30 mouse cellular contexts compared by ENCODE assay signal in genomic region chr12:31087060-31087459, GRCm38 (mm10). TPM values are rescaled to one million over a fixed set of nuclear protein-coding genes. Genes with fewer than 3 reads are reported as not detected.
DNase-seq lines count a peak whose midpoint lies in the region; ATAC-seq and TF ChIP-seq lines count a peak whose summit lies in the region.
"Had no signal": no experiment of that assay in that cellular context is flagged by ENCODE, and none has a peak within 500 bp of the region (broad histone marks: within the 10 kb centered on the region; RNA-seq: fewer than 3 reads in every experiment).

No protein-coding gene starts in this region.

- no peak overlapping the region for H3K27ac ChIP-seq in cerebellum, adult 2 months (ENCODE audit: insufficient read depth, low read length)
- no peak overlapping the region for H3K27ac ChIP-seq in liver, embryonic 14.5 days
- H3K27ac ChIP-seq: embryonic facial prominence, embryonic 13.5 days; forebrain, embryonic 12.5 days; hindbrain, embryonic 12.5 days; hindbrain, postnatal 0 days; intestine, embryonic 15.5 days; layer of hippocampus, adult 2 months; limb, embryonic 10.5 days; limb, embryonic 15.5 days; lung, embryonic 15.5 days; midbrain, embryonic 13.5 days; neural tube, embryonic 15.5 days had no signal

- no peak overlapping the region for H3K4me2 ChIP-seq in liver, embryonic 14.5 days (ENCODE audit: low read depth)
- H3K4me2 ChIP-seq: embryonic facial prominence, embryonic 13.5 days; forebrain, embryonic 12.5 days; hindbrain, embryonic 12.5 days; intestine, embryonic 15.5 days; limb, embryonic 15.5 days; lung, embryonic 15.5 days; midbrain, embryonic 13.5 days; neural tube, embryonic 15.5 days had no signal

- H3K4me1 ChIP-seq in cerebellum, adult 2 months (ENCODE audit: control insufficient read depth, insufficient read depth, low read length): no peaks in the 10 kb centered on the region
- peaks cover 27 to 34% of the 10 kb centered on the region in 2 experiments for H3K4me1 ChIP-seq in liver, embryonic 14.5 days (replicated peaks; ENCODE audit: control insufficient read depth in 2 of 2, insufficient read depth in 2 of 2, low read length in 1 of 2)
- H3K4me1 ChIP-seq: embryonic facial prominence, embryonic 13.5 days; forebrain, embryonic 12.5 days; hindbrain, embryonic 12.5 days; intestine, embryonic 15.5 days; limb, embryonic 10.5 days; limb, embryonic 15.5 days; lung, embryonic 15.5 days; midbrain, embryonic 13.5 days; neural tube, embryonic 15.5 days had no signal

- no peaks in the 10 kb centered on the region for H3K27me3 ChIP-seq in cerebellum, adult 2 months (ENCODE audit: control insufficient read depth, insufficient read depth, low read length)
- no peaks in the 10 kb centered on the region for H3K27me3 ChIP-seq in liver, embryonic 14.5 days (ENCODE audit: control insufficient read depth, insufficient read depth, low read length)
- H3K27me3 ChIP-seq: CH12.LX; embryonic facial prominence, embryonic 13.5 days; forebrain, embryonic 12.5 days; hindbrain, embryonic 12.5 days; intestine, embryonic 15.5 days; limb, embryonic 15.5 days; lung, embryonic 15.5 days; midbrain, embryonic 13.5 days; neural tube, embryonic 15.5 days; Patski had no signal

- TF ChIP-seq EP300 in liver, embryonic 14.5 days (IDR thresholded peaks at IDR 0.05; ENCODE audit: low read depth): peak; percentile 61

- no peaks in the 10 kb centered on the region for H3K9me3 ChIP-seq in liver, embryonic 14.5 days (ENCODE audit: control insufficient read depth, low read length)
- H3K9me3 ChIP-seq: embryonic facial prominence, embryonic 13.5 days; forebrain, embryonic 12.5 days; hindbrain, embryonic 12.5 days; intestine, embryonic 15.5 days; limb, embryonic 10.5 days; limb, embryonic 15.5 days; lung, embryonic 15.5 days; midbrain, embryonic 13.5 days; neural tube, embryonic 15.5 days had no signal

- ATAC-seq in erythroid progenitor cell, adult 5-6 weeks (replicated peaks; ENCODE audit: low FRiP score, poor library complexity, severe bottlenecking): peak; percentile 87
- ATAC-seq in liver, embryonic 14.5 days (ENCODE audit: insufficient read depth): peak; percentile 78
- peak; percentile 84 for ATAC-seq in megakaryocyte-erythroid progenitor cell, adult 5-6 weeks (replicated peaks; ENCODE audit: low FRiP score, low TSS enrichment, poor library complexity, severe bottlenecking)
- ATAC-seq: hindbrain, postnatal 0 days; intestine, embryonic 15.5 days; midbrain, embryonic 13.5 days; Patski had no signal

- no peaks in the 10 kb centered on the region for H3K36me3 ChIP-seq in liver, embryonic 14.5 days (replicated peaks; ENCODE audit: control insufficient read depth, insufficient read depth, low read depth)
- H3K36me3 ChIP-seq: embryonic facial prominence, embryonic 13.5 days; forebrain, embryonic 12.5 days; hindbrain, embryonic 12.5 days; intestine, embryonic 15.5 days; limb, embryonic 10.5 days; limb, embryonic 15.5 days; lung, embryonic 15.5 days; midbrain, embryonic 13.5 days; neural tube, embryonic 15.5 days had no signal

- DNase-seq in cerebellum, postnatal 10 days: peak; percentile 42 to 50
- DNase-seq in cerebellum, adult 2 months: no peak
- DNase-seq in liver, embryonic 14.5 days (ENCODE audit: low read depth in 3 of 3, low spot score in 3 of 3): peak in 1 of 3 experiments; percentile 49
- no peak for DNase-seq in c-Kit-positive CD71-positive TER-119-positive erythroid progenitor cells, embryonic 14.5 days (ENCODE audit: low spot score)
- no peak for DNase-seq in thymus, adult 18-20 months
- DNase-seq in right cerebral cortex, postnatal 14 days: no peak
- DNase-seq: adrenal gland, postnatal 25 days; cerebellum, adult 18-20 months; gastrocnemius, postnatal 14 days; kidney, adult 2 months; kidney, postnatal 36 days; retina, postnatal 1 day; right cerebral cortex, postnatal 25 days had no signal

- TF ChIP-seq POLR2A in cerebellum, adult 2 months (IDR thresholded peaks at IDR 0.05; ENCODE audit: borderline replicate concordance, insufficient read depth, low read length): no peak

- no peak overlapping the region; the same call in 1 of the 2 replicates for H3K9ac ChIP-seq in liver, embryonic 14.5 days (replicated peaks)
- H3K9ac ChIP-seq: embryonic facial prominence, embryonic 13.5 days; forebrain, embryonic 12.5 days; hindbrain, embryonic 12.5 days; intestine, embryonic 15.5 days; limb, embryonic 15.5 days; lung, embryonic 15.5 days; midbrain, embryonic 13.5 days; neural tube, embryonic 15.5 days had no signal

- no peak overlapping the region for H3K4me3 ChIP-seq in cerebellum, adult 2 months (replicated peaks; ENCODE audit: insufficient read depth, low read depth, low read length)
- H3K4me3 ChIP-seq in liver, embryonic 14.5 days (ENCODE audit: insufficient read depth in 1 of 2, low read depth in 2 of 2, low read length in 2 of 2): no peak overlapping the region
- H3K4me3 ChIP-seq: embryonic facial prominence, embryonic 13.5 days; erythroblast, embryonic 14.5 days; forebrain, embryonic 12.5 days; hindbrain, embryonic 12.5 days; intestine, embryonic 15.5 days; layer of hippocampus, adult 2 months; limb, embryonic 10.5 days; limb, embryonic 15.5 days; lung, embryonic 15.5 days; midbrain, embryonic 13.5 days; neural tube, embryonic 15.5 days had no signal

- WGBS in cerebellum, adult 2 months: 49% methylated on average over 4 of the region's 4 CpGs
- 32% methylated on average over 4 of the region's 4 CpGs for WGBS in liver, embryonic 14.5 days (ENCODE audit: insufficient replicate concordance)

- TF ChIP-seq CTCF in cerebellum, adult 2 months (IDR thresholded peaks at IDR 0.05; ENCODE audit: borderline replicate concordance, insufficient read depth, low read depth, low read length): no peak
- no peak for TF ChIP-seq CTCF in liver, embryonic 14.5 days (IDR thresholded peaks at IDR 0.05; ENCODE audit: low read depth)

RNA-seq across cellular contexts. Expression of gene Fam110c, which starts 13.4 kb away (rescaled TPM):
- polyA plus RNA-seq in cerebellum, adult 2 months (2012; rRNA removed): 0.15 and 0.29 TPM in 2 replicates
- total RNA-seq in erythroid progenitor cell, adult 5-6 weeks (2015; ENCODE audit: low replicate concordance): 4.2 and 5.8 TPM in 2 replicates
- total RNA-seq in erythroid progenitor cell, adult 5-6 weeks (2017; ENCODE audit: low replicate concordance): 3.5 and 7.6 TPM in 2 replicates
- 0.79 and 1.0 TPM in 2 replicates for polyA plus RNA-seq in liver, embryonic 14.5 days (2012; rRNA removed)
- 1.2 and 1.3 TPM in 2 replicates for polyA plus RNA-seq in liver, embryonic 14.5 days (2014; fragmentation: Nextera tagmentation; extraction: Ambion mirVana)
- total RNA-seq in megakaryocyte-erythroid progenitor cell, adult 5-6 weeks (2014; fragmentation: Nextera tagmentation): 0.35 and 1.1 TPM in 2 replicates
- total RNA-seq in megakaryocyte-erythroid progenitor cell, adult 5-6 weeks (2017): 3.0 and 3.9 TPM in 2 replicates
- total RNA-seq: CH12.LX; gastrocnemius, postnatal 14 days; layer of hippocampus, adult 2 months; left cerebral cortex, adult 8-10 months had no signal
- polyA plus RNA-seq: erythroblast, embryonic 14.5 days; midbrain, embryonic 13.5 days; Patski had no signal

Comparison
In these comparisons a context has a peak if more than half of its experiments do, and no peak if none do; other contexts are left out.
1. DNase-seq: peak in cerebellum, postnatal 10 days (2 of 2); none in cerebellum, adult 2 months (0 of 2), c-Kit-positive CD71-positive TER-119-positive erythroid progenitor cells, embryonic 14.5 days (single experiment), thymus, adult 18-20 months (0 of 2) and right cerebral cortex, postnatal 14 days (single experiment).
2. Peak in every context shown above with its lines, with median percentiles within 50 percentile points of each other: ATAC-seq.